Mouse (Mus musculus): ENCODE data around the gene Anxa5.

Gene Anxa5

GRCm38 (mm10) chr3:36488367-36488766 is 12.7 kb upstream of the Anxa5 start:
- no peak for DNase-seq (ENCODE audit: low spot score)

- no peak for DNase-seq (ENCODE audit: low spot score)
These were observed 11.2 kb upstream of the Anxa5 start for GRCm38 (mm10) chr3:36486881-36487280.

GRCm38 (mm10) chr3:36486176-36486575 is 10.5 kb upstream of the Anxa5 start:
- DNase-seq (ENCODE audit: low spot score): no peak

- no peak for DNase-seq (ENCODE audit: low spot score)
These were observed 8.6 kb upstream of the Anxa5 start for GRCm38 (mm10) chr3:36484292-36484691.

- no peak for DNase-seq (ENCODE audit: low spot score)
These were observed 7.2 kb upstream of the Anxa5 start for GRCm38 (mm10) chr3:36482940-36483339.

- DNase-seq (ENCODE audit: low spot score): no peak
These were observed 6.1 kb upstream of the Anxa5 start for GRCm38 (mm10) chr3:36481776-36482193.

GRCm38 (mm10) chr3:36480486-36480885 is 4.8 kb upstream of the Anxa5 start:
- no peak for DNase-seq (ENCODE audit: low spot score)

GRCm38 (mm10) chr3:36478776-36479175 is 3.1 kb upstream of the Anxa5 start:
- DNase-seq (ENCODE audit: low spot score): no peak

GRCm38 (mm10) chr3:36476261-36477155 is 814 bp upstream of the Anxa5 start:
- DNase-seq (ENCODE audit: low spot score): no peak

- DNase-seq (ENCODE audit: low spot score): no peak
These were observed 683 bp downstream of the Anxa5 start for GRCm38 (mm10) chr3:36474938-36475483.

GRCm38 (mm10) chr3:36474421-36474820 is 1.3 kb downstream of the Anxa5 start:
- no peak for DNase-seq (ENCODE audit: low spot score)

- no peak for DNase-seq (ENCODE audit: low spot score)
These were observed 2.5 kb downstream of the Anxa5 start for GRCm38 (mm10) chr3:36473222-36473621.

GRCm38 (mm10) chr3:36471856-36472255 is 3.8 kb downstream of the Anxa5 start:
- no peak for DNase-seq (ENCODE audit: low spot score)

GRCm38 (mm10) chr3:36468871-36469270 is 6.8 kb downstream of the Anxa5 start:
- DNase-seq (ENCODE audit: low spot score): no peak

GRCm38 (mm10) chr3:36467632-36468031 is 8.1 kb downstream of the Anxa5 start:
- DNase-seq (ENCODE audit: low spot score): no peak

- no peak for DNase-seq (ENCODE audit: low spot score)
These were observed 10.2 kb downstream of the Anxa5 start for GRCm38 (mm10) chr3:36465538-36465937.

- DNase-seq (ENCODE audit: low spot score): no peak
These were observed 13.3 kb downstream of the Anxa5 start for GRCm38 (mm10) chr3:36462348-36462747.

GRCm38 (mm10) chr3:36461819-36462218 is 13.9 kb downstream of the Anxa5 start:
- DNase-seq (ENCODE audit: low spot score): no peak

- DNase-seq (ENCODE audit: low spot score): no peak
These were observed 15.0 kb downstream of the Anxa5 start for GRCm38 (mm10) chr3:36460717-36461116.

GRCm38 (mm10) chr3:36455566-36455965 is 20.1 kb downstream of the Anxa5 start:
- DNase-seq (ENCODE audit: low spot score): no peak

- no peak for DNase-seq (ENCODE audit: low spot score)
These were observed 20.6 kb downstream of the Anxa5 start for GRCm38 (mm10) chr3:36455124-36455523.

- no peak for DNase-seq (ENCODE audit: low spot score)
These were observed 23.2 kb downstream of the Anxa5 start for GRCm38 (mm10) chr3:36452502-36452901.

- no peak for DNase-seq (ENCODE audit: low spot score)
These were observed 26.2 kb downstream of the Anxa5 start for GRCm38 (mm10) chr3:36449292-36450165.

Data from layer of hippocampus, adult 9-10 months (tissue).